Mouse (Mus musculus): ENCODE data around the gene Gm11361. TPM values are rescaled to one million over a fixed set of nuclear protein-coding genes. Genes with fewer than 3 reads are reported as not detected.

The Gm11361 gene
- polyA plus RNA-seq (2012; ENCODE audit: low replicate concordance) = 11.6 and 127 TPM in 2 replicates

GRCm38 (mm10) chr13:28257228-28257627, at the start of gene Gm11361:
Gm11361 (plus strand) TSS chr13:28257528.

Other genes with a start within 250 kb of the Gm11361 start
- not detected in 2 replicates for gene Prl4a1, start 241.3 kb upstream of the Gm11361 start, polyA plus RNA-seq (2012; ENCODE audit: low replicate concordance)
- gene Prl5a1, start 115.0 kb upstream of the Gm11361 start, polyA plus RNA-seq (2012; ENCODE audit: low replicate concordance) = not detected in 2 replicates